Mouse (Mus musculus) gastrocnemius, adult 2 months (tissue): Measurements from ENCODE around the gene Coro7. TPM values are rescaled to one million over a fixed set of nuclear protein-coding genes. Genes with fewer than 3 reads are reported as not detected.

Experiments used
- DNase-seq: peaks from one replicate; pipeline ENCODE4 v3.0.0; 2022
- H3K27ac ChIP-seq: fragments of 200-600 bp; 2 replicates; pipeline ENCODE4 v1.8.1; 2022; ENCODE audit warnings: mild to moderate bottlenecking
- H3K4me3 ChIP-seq: fragments of 200-600 bp; 2 replicates; pipeline ENCODE4 v1.8.1; 2022; ENCODE audit warnings: mild to moderate bottlenecking, moderate library complexity
- CTCF ChIP-seq: fragments of 200-600 bp; IDR thresholded peaks from 2 replicates; pipeline ENCODE4 v1.8.1; 2022; ENCODE audit warnings: antibody characterized with exemption, mild to moderate bottlenecking, moderate library complexity
- intact Hi-C: fragments of 180-260 bp; cut with DNase I; formaldehyde crosslinking; loops from one replicate; pipeline ENCODE4 v1.15.1; 2025
- total RNA-seq, 2 experiments: library from RNA; stranded (reverse); gene quantifications; 2 replicates each; pipeline ENCODE4 v1.2.3; 2021

The Coro7 gene
- total RNA-seq, 2 experiments from 2014 or later: 12.1 to 13.6 TPM

DNA sequence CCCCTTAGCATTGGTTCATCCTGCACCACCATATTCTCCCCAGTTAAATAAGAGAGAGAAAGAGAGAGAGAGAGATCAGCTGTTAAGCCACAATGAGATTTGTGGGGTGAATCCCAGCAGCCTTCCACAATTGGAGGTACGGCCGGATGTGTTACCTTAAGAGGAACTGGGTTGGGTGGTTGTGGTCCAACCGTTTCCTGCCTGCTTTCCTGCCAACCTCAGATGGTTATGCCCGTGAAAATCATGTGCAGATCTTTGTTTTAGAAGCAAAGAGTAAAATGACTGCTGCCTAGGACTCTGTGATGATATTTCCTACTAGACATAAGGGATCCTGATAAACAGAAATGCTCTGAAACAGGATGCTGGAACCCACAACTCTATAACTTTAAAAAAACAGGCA, 5.5 kb downstream of the Coro7 start:
- intact Hi-C loops: no loop called here
- DNase-seq: no peak
- no peak for TF ChIP-seq CTCF
- Histone ChIP-seq H3K27ac (no peak overlapping the region), H3K4me3 (no peak overlapping the region)

DNA sequence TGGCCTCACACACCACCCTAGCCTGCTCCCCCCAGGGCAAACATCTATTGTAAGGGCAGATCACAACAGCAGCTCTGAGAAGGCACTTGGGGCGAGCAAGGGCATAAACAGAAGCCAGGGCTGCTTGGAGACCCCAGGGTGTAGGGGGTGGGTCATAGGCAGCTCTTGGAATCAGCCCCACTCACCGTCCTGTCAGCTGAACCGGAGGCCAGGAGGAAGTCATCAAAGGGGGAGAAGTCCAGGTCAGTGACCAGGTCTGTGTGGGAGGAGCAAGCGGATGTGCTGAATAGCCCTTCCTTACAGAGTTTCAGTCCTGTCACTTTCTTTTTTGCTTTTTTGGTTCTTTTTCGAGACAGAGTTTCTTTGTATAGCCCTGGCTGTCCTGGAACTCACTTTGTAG, 9.3 kb downstream of the Coro7 start:
- Histone ChIP-seq H3K4me3 (no peak overlapping the region), H3K27ac (no peak overlapping the region)
- no peak for TF ChIP-seq CTCF
- no peak for DNase-seq
- intact Hi-C loops: no loop called here

DNA sequence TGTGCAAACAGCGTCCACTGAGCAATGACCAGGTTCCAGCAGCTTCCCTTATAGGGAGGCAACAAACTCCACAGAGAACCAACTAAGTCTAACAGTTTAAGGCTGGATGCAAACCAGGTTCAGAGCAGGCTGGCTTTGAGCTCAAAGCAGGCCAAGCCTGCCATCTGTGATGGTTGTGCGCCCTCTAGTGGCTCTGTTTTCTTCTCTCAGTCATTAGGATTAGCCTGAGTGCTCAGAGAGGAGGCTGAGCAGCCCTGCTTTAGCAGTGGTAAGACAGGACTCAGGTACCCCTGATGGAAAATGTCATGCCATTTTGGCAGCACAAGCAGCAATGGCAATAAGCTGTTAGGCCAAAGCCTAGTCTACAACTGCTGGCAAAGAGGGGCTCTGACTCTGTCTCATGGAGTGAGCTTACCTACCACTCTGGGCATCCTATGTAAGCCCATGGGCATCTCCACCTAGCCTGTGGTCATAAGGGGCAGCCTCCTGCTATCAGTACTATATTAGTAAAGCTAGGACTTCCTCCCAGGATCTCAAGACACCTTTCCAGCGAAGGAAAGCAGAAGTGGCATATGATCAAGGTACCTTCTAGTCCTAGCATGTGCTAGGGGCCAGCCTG, 12.3 kb downstream of the Coro7 start:
- peak; percentile 98 for TF ChIP-seq CTCF
- Histone ChIP-seq H3K27ac (0 out of 2 replicates have a peak overlapping the region, but pooled peaks have one; percentile 9), H3K4me3 (no peak overlapping the region)
- intact Hi-C loops: loop anchor here (1.0 to 5.0 kb wide), 2 partner anchors 37 to 100 kb away; no protein-coding TSS in a partner anchor
- DNase-seq: peak; percentile 88

DNA sequence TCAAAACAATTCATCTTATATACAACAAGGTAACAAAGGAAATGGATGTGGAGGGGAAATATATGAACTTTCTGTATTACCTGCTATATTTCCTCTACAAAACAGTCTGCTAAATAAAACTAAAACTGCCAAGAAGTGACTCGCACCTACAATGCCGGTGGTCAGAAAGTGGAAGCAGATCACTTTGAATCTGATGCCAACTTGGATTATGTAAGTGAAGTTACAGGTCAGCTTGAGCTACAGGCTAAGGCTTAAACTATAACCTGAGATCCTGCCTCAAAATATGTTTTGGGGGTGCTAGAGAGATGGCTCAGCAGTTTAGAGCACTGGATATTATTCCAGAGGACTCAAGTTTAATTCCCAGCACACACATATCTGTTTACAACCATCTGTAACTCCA, 13.9 kb downstream of the Coro7 start:
- no peak overlapping the region for H3K27ac ChIP-seq
- H3K4me3 ChIP-seq: no peak overlapping the region
- intact Hi-C loops: loop anchor here (5.0 kb wide), 1 partner anchor 98 kb away; no protein-coding TSS in a partner anchor

DNA sequence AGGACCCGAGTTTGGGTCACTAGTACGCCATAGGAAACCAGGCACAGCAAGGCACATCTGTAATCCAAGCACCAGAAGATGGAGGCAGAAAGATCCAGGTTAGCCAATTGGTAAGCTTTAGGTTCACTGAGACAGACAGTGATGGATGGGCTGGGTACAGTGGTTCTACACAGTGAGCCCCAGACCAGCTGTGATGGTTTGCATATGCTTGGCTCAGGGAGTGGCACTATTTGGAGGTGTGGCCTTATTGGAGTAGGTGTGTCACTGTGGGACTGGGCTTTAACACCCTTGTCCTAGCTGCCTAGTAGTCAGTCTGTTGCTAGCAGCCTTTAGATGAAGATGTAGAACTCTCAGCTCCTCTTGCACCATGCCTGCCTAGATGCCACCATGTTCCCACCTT, 15.8 kb downstream of the Coro7 start:
- intact Hi-C loops: no loop called here
- DNase-seq: no peak
- TF ChIP-seq CTCF: no peak
- Histone ChIP-seq H3K27ac (no peak overlapping the region), H3K4me3 (no peak overlapping the region)

More for the DNA sequence above, 13.9 kb downstream of the Coro7 start:
- no peak for TF ChIP-seq CTCF
- no peak for DNase-seq

DNA sequence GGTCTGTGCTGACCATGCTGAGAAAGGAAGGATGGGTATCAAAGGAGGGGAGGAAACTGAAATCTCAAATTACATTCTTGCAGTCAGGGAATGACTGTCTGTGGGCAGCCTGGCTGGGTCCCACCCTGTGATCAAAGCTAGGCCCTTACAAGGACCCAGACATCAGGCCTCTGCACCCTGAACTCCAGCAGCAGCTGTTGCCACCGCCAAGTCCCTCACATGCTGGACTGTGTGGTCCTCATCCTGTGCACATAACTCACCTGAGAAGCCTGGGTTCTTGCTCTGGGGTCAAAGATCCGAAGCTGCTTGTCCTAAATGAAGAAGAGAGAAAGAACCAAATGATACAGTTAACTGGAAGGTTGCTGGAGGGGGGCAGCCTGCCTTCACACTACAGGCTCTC, 18.0 kb downstream of the Coro7 start:
- no peak for DNase-seq
- intact Hi-C loops: no loop called here

DNA sequence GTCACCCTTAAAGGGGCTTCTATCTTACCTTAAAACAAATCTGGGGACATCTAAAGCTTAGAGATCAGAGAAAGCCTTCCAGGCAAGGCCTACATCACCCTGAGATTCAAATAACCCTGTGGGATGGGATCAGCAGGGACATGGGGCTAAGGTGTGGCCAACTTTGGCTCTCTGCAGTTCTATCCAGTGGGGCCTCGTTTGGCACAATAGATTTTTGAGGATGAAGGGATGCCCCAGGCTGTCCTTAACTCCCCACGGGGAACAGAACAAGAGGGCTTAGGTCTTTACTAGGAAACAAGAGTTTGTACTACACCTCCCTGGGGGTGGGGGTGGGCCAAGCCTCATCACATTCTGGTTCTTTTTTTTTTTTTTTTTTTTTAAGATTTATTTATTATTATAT, 20.3 kb downstream of the Coro7 start:
- TF ChIP-seq CTCF: no peak
- intact Hi-C loops: loop anchor here (2.0 kb wide), 1 partner anchor 13 kb away; no protein-coding TSS in a partner anchor
- no peak for DNase-seq
- peak overlapping the region; percentile 53 for H3K27ac ChIP-seq
- H3K4me3 ChIP-seq: no peak overlapping the region

More for the DNA sequence above, 18.0 kb downstream of the Coro7 start:
- no peak overlapping the region for H3K27ac ChIP-seq
- no peak for TF ChIP-seq CTCF
- no peak overlapping the region for H3K4me3 ChIP-seq

DNA sequence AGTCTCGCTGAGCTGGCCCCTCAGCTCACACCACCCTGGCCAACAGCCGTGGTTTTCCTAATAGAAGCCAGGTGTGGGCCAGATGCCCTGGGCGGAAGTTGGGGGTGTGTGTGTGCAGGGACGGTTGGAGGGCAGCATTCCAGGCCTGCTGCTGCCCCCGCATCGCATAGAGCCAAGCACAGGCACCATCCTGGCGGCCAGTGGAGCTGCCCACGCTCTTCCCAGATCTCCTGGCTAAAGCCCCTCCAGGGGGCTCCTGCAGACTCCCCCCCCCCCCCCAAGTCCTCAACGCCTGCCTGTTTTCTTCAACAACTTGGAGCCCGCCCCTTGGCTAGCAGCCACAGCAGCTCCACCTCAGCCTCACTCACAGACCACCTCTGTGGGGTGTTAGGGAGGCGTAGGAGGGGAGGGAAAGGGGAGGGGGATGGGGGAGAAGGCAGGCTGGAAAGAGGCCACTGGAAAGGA, 20.8 kb downstream of the Coro7 start:
- peak; percentile 60 for DNase-seq

DNA sequence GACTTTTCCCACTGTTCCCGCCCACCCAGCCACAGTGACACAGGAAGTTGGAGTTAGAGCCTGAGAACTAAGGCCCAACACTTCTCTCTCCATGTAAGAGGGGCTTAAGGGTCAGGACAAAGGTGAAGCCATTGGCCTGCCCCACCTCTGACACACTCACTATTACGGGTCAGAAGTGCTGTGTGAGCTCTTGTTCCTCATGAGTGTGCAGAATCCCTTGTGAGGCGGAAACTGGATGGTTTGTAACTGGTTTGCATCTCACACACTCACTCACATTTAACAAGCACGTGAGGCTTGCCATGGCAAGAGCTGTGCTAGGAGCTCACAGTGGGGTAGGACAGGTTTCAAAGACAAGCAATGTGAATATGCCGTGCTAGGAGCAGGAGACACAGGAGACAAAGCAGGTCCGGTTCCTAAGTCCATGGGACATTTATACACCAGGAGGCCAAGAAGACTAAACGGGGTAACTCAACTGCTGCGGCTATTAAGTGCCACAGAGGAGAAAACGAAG, 23.0 kb downstream of the Coro7 start:
- no peak overlapping the region for H3K4me3 ChIP-seq
- intact Hi-C loops: no loop called here
- TF ChIP-seq CTCF: no peak
- H3K27ac ChIP-seq: peak overlapping the region; percentile 80
- DNase-seq: no peak

More for the DNA sequence above, 20.8 kb downstream of the Coro7 start:
- Histone ChIP-seq H3K4me3 (no peak overlapping the region), H3K27ac (peak overlapping the region; percentile 53)
- intact Hi-C loops: loop anchor here (2.0 kb wide), 1 partner anchor 14 kb away; no protein-coding TSS in a partner anchor
- TF ChIP-seq CTCF: no peak

DNA sequence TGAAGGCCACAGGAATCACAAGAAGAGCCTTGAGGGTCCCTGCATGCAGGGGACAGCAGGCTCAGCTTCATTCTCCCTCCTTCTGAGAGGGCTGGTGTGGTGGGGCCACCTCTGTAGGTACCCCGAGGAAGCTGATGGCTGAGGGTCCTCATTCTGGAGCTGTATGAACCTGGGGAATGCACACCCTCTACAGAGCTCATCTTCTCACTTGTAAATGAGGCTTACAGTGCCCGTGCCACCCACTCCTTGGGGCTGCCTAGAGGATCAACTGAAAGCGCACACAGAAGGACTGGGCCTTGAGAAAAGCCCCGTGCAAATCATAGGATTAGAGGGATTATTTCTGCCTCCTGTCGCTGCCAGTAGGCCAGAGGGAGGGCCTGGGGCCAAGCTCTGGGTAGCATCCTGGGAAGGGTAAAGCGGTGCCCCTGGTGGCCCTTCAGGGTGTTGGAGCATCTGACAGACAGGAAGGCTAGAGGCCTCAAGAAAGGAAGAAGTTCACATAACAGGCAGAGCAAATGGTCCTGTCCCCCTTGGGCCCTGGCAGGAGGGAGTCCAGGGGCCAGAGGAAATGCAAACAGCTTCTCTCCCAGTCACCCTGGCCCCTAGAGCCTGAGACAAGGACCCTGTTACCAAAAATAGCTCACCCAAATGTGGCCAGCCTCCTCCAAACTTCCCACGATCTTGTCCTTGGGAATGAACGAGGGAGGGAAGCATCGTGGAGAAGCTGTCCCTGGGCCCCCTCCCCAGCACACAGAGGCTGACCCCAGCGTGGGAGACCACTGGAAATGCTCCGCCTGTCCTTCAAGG, 23.6 kb downstream of the Coro7 start:
- peak overlapping the region; percentile 80 for H3K27ac ChIP-seq
- no peak overlapping the region for H3K4me3 ChIP-seq
- peak; percentile 16; the same call in 1 of the 2 replicates for TF ChIP-seq CTCF
- intact Hi-C loops: no loop called here
- peak; percentile 49 for DNase-seq

DNA sequence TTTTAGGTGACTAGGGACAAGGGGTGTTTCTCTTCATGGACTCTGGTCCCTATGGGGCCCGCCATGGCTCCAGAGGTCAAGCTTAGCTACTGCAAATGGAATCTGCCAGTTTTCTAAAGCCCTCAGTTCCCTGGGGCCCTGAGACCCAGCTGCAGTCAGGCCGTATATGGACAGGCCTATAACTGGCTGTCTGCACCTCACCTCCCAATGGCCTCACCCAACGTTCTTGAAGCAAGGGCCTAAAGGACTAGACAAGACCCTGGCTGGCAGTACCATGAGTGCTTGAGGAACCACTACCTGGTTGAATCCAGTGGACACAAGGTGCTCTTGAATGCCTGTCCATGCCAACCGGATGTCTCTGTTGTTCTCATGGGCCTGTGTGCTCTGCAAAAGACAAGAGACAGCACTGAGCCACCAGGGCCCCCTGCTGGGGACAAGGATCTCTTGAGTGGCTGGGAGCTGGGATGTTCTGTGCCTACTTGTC, 24.3 kb downstream of the Coro7 start:
- TF ChIP-seq CTCF: peak; percentile 42
- intact Hi-C loops: no loop called here
- peak; percentile 63 for DNase-seq
- H3K4me3 ChIP-seq: no peak overlapping the region; the same call in 1 of the 2 replicates
- H3K27ac ChIP-seq: peak overlapping the region; percentile 80

DNA sequence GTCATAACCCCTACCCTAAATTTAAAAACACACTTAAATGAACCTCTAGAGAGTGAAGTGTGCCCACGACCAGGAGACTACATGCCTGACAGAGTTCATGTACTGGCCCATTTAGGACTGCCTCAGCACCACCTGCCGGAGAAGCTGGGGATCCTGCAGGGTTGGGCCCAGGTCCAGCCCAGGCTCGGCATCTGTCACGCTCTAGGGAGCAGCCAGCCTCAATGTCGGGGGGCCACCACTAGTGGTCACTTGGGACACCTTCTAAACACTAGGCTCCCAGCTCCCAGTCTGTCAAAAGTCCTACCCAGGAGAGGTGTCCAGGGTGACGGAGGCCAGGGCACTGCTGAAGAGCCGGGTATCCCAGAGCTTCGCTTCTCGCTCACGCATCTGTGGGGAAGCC, 24.9 kb downstream of the Coro7 start:
- TF ChIP-seq CTCF: peak; percentile 54
- DNase-seq: peak; percentile 69
- intact Hi-C loops: no loop called here
- peak overlapping the region; percentile 39 for H3K4me3 ChIP-seq
- peak overlapping the region; percentile 80 for H3K27ac ChIP-seq
